Mouse (Mus musculus): Measurements from ENCODE around the gene Sh2b3.

DNA sequence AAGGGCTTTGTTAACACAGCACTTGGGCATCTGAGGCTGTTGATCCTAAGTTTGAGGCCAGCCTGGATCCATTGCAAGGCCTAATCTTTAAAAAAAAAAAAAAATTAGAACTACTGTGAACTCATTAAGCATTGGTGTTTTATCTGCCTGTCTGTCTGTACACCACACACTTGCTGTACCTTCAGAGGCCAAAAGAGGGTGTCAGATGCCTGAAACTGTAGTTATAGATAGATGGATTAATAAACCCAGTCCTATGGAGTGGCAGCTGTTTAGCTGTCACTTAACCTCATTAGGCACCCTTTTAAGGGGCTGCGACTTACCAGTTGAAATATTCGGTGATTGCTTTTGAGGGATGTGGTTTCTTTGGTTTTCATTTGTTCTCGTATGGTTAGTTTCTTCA is 41.6 kb downstream of the Sh2b3 start:
- TF ChIP-seq CTCF (IDR thresholded peaks at IDR 0.05; ENCODE audit: low read depth, low read length) (no peak), GATA1 (IDR thresholded peaks at IDR 0.05; ENCODE audit: borderline replicate concordance, low read length) (no peak), POLR2AphosphoS5 (IDR thresholded peaks at IDR 0.05; ENCODE audit: insufficient replicate concordance, low read depth, low read length) (no peak)
